8 mouse cellular contexts compared by ENCODE assay signal in the genomic region with DNA sequence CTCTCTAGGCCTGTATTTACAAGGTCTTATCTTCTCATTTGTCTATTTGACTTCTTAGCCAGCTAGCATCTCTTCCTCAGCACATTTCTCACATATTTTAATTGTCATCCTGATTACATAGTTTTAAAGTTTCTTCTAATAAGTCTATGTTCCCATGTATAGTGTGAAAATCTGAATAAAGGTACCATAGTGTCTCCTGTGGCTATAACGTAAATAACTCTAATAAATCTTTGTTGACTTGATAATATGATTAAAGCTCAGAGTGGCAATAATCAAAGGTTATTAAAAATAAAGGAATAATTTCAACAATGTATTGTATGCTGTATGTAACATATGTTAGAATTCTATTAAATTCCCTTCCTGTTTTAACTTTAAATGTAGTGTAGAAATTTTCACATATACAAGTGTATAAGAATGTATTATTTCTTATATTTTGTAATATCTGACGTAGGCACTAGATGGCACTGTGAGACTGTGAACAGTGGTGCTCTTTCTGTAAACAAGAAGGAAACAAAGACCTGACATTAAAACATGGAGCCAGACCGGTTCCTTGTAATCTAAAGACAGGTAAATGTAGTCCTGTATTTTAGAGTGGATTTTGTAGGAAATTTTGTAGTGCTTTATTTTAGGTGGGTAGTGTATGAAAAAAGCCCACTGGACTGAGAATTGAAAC.
DNase-seq lines count a peak whose midpoint lies in the region; ATAC-seq and TF ChIP-seq lines count a peak whose summit lies in the region.

No protein-coding gene starts in this region.

- DNase-seq in heart, adult 11 months = no peak
- peak; percentile 31 for DNase-seq in Muller cell, postnatal 12 days (ENCODE audit: inconsistent ontology term)
- peak; percentile 78 for DNase-seq in embryonic facial prominence, embryonic 14.5 days (ENCODE audit: low spot score)
- DNase-seq in kidney, postnatal 0 days (ENCODE audit: low spot score) = peak; percentile 81
- no peak for DNase-seq in thymus, postnatal 4 days

- peak overlapping the region; percentile 41; the same call in 1 of the 2 replicates for H3K4me2 ChIP-seq in heart, embryonic 15.5 days
- peak overlapping the region; percentile 41 for H3K4me2 ChIP-seq in embryonic facial prominence, embryonic 14.5 days (ENCODE audit: low read depth, low read length)
- peak overlapping the region; percentile 18; the same call in 1 of the 2 replicates for H3K4me2 ChIP-seq in kidney, postnatal 0 days (ENCODE audit: low read length)
- H3K4me2 ChIP-seq in myocyte (ENCODE audit: low read depth) = peak overlapping the region; percentile 49

- H3K36me3 ChIP-seq in heart, embryonic 15.5 days = no peaks in the 10 kb centered on the region
- no peaks in the 10 kb centered on the region for H3K36me3 ChIP-seq in embryonic facial prominence, embryonic 14.5 days (ENCODE audit: control insufficient read depth, insufficient read depth, low read length)
- no peaks in the 10 kb centered on the region for H3K36me3 ChIP-seq in kidney, postnatal 0 days (ENCODE audit: insufficient read depth, low read length)
- H3K36me3 ChIP-seq in myocyte (ENCODE audit: control insufficient read depth, insufficient read depth) = no peaks in the 10 kb centered on the region

- no peak overlapping the region for H3K4me3 ChIP-seq in heart, embryonic 15.5 days
- no peak overlapping the region for H3K4me3 ChIP-seq in embryonic facial prominence, embryonic 14.5 days (ENCODE audit: low read depth, low read length)
- H3K4me3 ChIP-seq in kidney, postnatal 0 days (replicated peaks; ENCODE audit: low read depth, low read length) = no peak overlapping the region
- no peak overlapping the region for H3K4me3 ChIP-seq in myocyte

- no peak overlapping the region for H3K27ac ChIP-seq in heart, embryonic 15.5 days
- H3K27ac ChIP-seq in embryonic facial prominence, embryonic 14.5 days (replicated peaks; ENCODE audit: low read depth, low read length) = no peak overlapping the region
- H3K27ac ChIP-seq in kidney, postnatal 0 days = no peak overlapping the region

- no peaks in the 10 kb centered on the region for H3K79me2 ChIP-seq in myocyte (ENCODE audit: control insufficient read depth, insufficient read depth)

- TF ChIP-seq CTCF in kidney, postnatal 0 days (IDR thresholded peaks at IDR 0.05; ENCODE audit: low read depth) = peak; percentile 87

- no peaks in the 10 kb centered on the region for H3K4me1 ChIP-seq in heart, embryonic 15.5 days (replicated peaks)
- H3K4me1 ChIP-seq in embryonic facial prominence, embryonic 14.5 days (ENCODE audit: control insufficient read depth, insufficient read depth, low read length) = no peaks in the 10 kb centered on the region
- no peaks in the 10 kb centered on the region for H3K4me1 ChIP-seq in kidney, postnatal 0 days (replicated peaks; ENCODE audit: insufficient read depth, low read length)

- no peak overlapping the region for H3ac ChIP-seq in myocyte (ENCODE audit: control insufficient read depth, insufficient read length)

- H3K9ac ChIP-seq in heart, embryonic 15.5 days = no peak overlapping the region
- H3K9ac ChIP-seq in embryonic facial prominence, embryonic 14.5 days (ENCODE audit: low read depth, low read length) = peak overlapping the region; percentile 46; the same call in 1 of the 2 replicates
- no peak overlapping the region for H3K9ac ChIP-seq in kidney, postnatal 0 days (ENCODE audit: low read depth, low read length)

- 34% methylated on average over 3 of the region's 3 CpGs for WGBS in heart, embryonic 15.5 days
- 30% methylated on average over 3 of the region's 3 CpGs for WGBS in embryonic facial prominence, embryonic 14.5 days
- 32% methylated on average over 3 of the region's 3 CpGs for WGBS in kidney, postnatal 0 days

- no peak for ATAC-seq in heart, embryonic 15.5 days (replicated peaks; ENCODE audit: insufficient number of reproducible peaks, insufficient read depth, low FRiP score, low read depth)
- ATAC-seq in embryonic facial prominence, embryonic 14.5 days (ENCODE audit: low read depth) = 0 out of 2 replicates have a peak, but pooled peaks have one; percentile 63
- ATAC-seq in kidney, postnatal 0 days (replicated peaks; ENCODE audit: low FRiP score, low read depth) = 0 out of 2 replicates have a peak, but pooled peaks have one; percentile 52
- ATAC-seq in megakaryocyte-erythroid progenitor cell, adult 5-6 weeks (replicated peaks; ENCODE audit: low FRiP score, low TSS enrichment, poor library complexity, severe bottlenecking) = no peak

- H3K27me3 ChIP-seq in heart, embryonic 15.5 days = no peaks in the 10 kb centered on the region
- no peaks in the 10 kb centered on the region for H3K27me3 ChIP-seq in embryonic facial prominence, embryonic 14.5 days (replicated peaks; ENCODE audit: control insufficient read depth, insufficient read depth, low read length)
- no peaks in the 10 kb centered on the region for H3K27me3 ChIP-seq in kidney, postnatal 0 days (ENCODE audit: insufficient read depth, low read length)
- no peaks in the 10 kb centered on the region for H3K27me3 ChIP-seq in myocyte (ENCODE audit: control insufficient read depth, insufficient read depth, insufficient read length)

- H3K9me3 ChIP-seq in heart, embryonic 15.5 days (replicated peaks) = no peaks in the 10 kb centered on the region
- H3K9me3 ChIP-seq in embryonic facial prominence, embryonic 14.5 days (ENCODE audit: control insufficient read depth, low read length) = no peaks in the 10 kb centered on the region
- no peaks in the 10 kb centered on the region for H3K9me3 ChIP-seq in kidney, postnatal 0 days (replicated peaks; ENCODE audit: low read length)

- TF ChIP-seq POLR2A in myocyte (IDR thresholded peaks at IDR 0.05; ENCODE audit: insufficient read length, low read depth) = no peak

TF ChIP-seq in myocyte, 11 proteins besides CTCF, POLR2A, EP300 and RAD21:
- TF ChIP-seq TCF12 (IDR thresholded peaks at IDR 0.05; ENCODE audit: insufficient read depth, poor library complexity, severe bottlenecking) (no peak), POLR2AphosphoS2 (IDR thresholded peaks at IDR 0.05; ENCODE audit: insufficient read length, low read depth) (no peak), MYOD1 (IDR thresholded peaks at IDR 0.05; ENCODE audit: control insufficient read depth in 1 of 3, insufficient read length in 2 of 3, low read depth in 2 of 3) (no peak), REST (IDR thresholded peaks at IDR 0.05; ENCODE audit: insufficient read depth, insufficient read length) (no peak), USF1 (IDR thresholded peaks at IDR 0.05; ENCODE audit: low read depth) (no peak), SRF (IDR thresholded peaks at IDR 0.05; ENCODE audit: control insufficient read depth, insufficient read length, low read depth) (no peak), MYOG (IDR thresholded peaks at IDR 0.05; ENCODE audit: control insufficient read depth in 1 of 3, insufficient read depth in 1 of 3, insufficient read length in 2 of 3, low read depth in 2 of 3) (no peak), TCF3 (IDR thresholded peaks at IDR 0.05; ENCODE audit: insufficient read length, low read depth) (no peak)

Comparison
In these comparisons a context has a peak if more than half of its experiments do, and no peak if none do; other contexts are left out.
1. ATAC-seq: peak in embryonic facial prominence, embryonic 14.5 days (single experiment) and kidney, postnatal 0 days (single experiment); none in heart, embryonic 15.5 days (single experiment) and megakaryocyte-erythroid progenitor cell, adult 5-6 weeks (single experiment).
2. DNase-seq: peak in Muller cell, postnatal 12 days (single experiment), embryonic facial prominence, embryonic 14.5 days (single experiment) and kidney, postnatal 0 days (single experiment); none in heart, adult 11 months (single experiment) and thymus, postnatal 4 days (single experiment).
3. Peak in every context shown above with its lines, with median percentiles within 50 percentile points of each other: H3K4me2 ChIP-seq.